Mouse (Mus musculus) adrenal gland, postnatal 10 days (tissue): Measurements from ENCODE around the gene Tmed8. TPM values are rescaled to one million over a fixed set of nuclear protein-coding genes. Genes with fewer than 3 reads are reported as not detected.
A peak's percentile ranks its signal among the peaks of the same experiment; 100 is the strongest.

Experiments used
- DNase-seq: peaks from one replicate; pipeline ENCODE4 v3.0.0; 2021; ENCODE audit warnings: mixed read lengths
- total RNA-seq, 2 experiments: library from RNA; stranded (reverse); gene quantifications; 2 replicates each; pipeline ENCODE4 v1.2.3; 2021

Gene Tmed8
- total RNA-seq, 2 experiments from 2014 or later: 17.5 to 19.3 TPM

GRCm38 (mm10) chr12:87160310-87160709, 39.9 kb downstream of the Tmed8 start:
- DNase-seq: no peak

GRCm38 (mm10) chr12:87158099-87158498, 42.2 kb downstream of the Tmed8 start:
- no peak for DNase-seq

DNA sequence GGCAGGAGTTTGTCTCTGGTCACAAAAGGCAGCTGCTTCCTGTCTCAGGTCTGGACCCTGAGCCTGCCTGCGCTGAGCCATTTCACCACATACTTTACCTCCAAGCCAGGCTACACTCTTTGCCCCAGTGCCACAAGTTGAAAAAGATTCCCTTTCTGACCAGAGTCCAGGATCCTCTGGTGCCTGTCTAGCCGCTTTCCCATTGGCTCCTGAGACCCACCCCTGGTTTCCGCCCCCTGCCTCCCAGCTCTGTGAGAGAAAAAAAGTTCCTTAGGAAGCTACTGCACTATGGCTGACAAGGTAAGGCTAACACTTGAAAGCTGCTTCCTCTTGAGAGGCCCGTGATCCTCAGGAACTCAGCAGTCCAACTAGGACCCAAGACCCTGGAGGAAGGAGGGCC, 42.9 kb downstream of the Tmed8 start:
- DNase-seq: peak; percentile 39

- peak; percentile 62 for DNase-seq
Observed at GRCm38 (mm10) chr12:87154448-87154847, 45.8 kb downstream of the Tmed8 start.

- no peak for DNase-seq
Observed at GRCm38 (mm10) chr12:87149471-87149870, 50.8 kb downstream of the Tmed8 start.

- DNase-seq: peak; percentile 41
Observed at GRCm38 (mm10) chr12:87148136-87148535, 52.1 kb downstream of the Tmed8 start.

- peak; percentile 93 for DNase-seq
Observed at GRCm38 (mm10) chr12:87147395-87148089, 52.7 kb downstream of the Tmed8 start, which contains the start of gene Pomt2. Gene Pomt2 (minus strand): TSS chr12:87147968.

- peak; percentile 91 for DNase-seq
Observed at GRCm38 (mm10) chr12:87146966-87147365, 53.3 kb downstream of the Tmed8 start, which contains the start of gene Gstz1. Gene Gstz1 (plus strand): TSS chr12:87147165.

GRCm38 (mm10) chr12:87142156-87142555, 58.1 kb downstream of the Tmed8 start:
- no peak for DNase-seq

DNA sequence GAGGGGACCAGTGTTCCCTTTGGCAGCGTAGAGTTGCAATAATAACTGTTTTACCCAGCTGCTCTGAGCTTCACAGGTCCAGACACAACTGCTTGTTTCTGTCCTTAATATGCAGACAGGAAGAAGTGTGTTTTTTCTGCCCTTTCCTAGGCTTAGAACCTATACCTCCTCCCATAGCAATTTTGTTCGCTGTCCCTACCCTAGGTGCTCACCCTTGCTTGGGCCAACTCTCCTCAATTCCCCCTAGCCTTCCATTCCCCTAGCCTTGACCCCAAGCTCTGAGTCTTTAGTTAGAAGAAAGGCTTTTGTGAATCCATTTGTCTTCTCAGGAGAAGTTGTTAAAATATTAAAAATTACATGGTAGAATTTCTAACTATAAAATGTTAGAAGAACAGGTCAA, 61.5 kb downstream of the Tmed8 start:
- no peak for DNase-seq

- no peak for DNase-seq
Observed at GRCm38 (mm10) chr12:87138342-87138701, 61.9 kb downstream of the Tmed8 start.

- DNase-seq: no peak
Observed at GRCm38 (mm10) chr12:87137439-87138341, 62.6 kb downstream of the Tmed8 start.

GRCm38 (mm10) chr12:87132784-87133183, 67.5 kb downstream of the Tmed8 start:
- no peak for DNase-seq

DNA sequence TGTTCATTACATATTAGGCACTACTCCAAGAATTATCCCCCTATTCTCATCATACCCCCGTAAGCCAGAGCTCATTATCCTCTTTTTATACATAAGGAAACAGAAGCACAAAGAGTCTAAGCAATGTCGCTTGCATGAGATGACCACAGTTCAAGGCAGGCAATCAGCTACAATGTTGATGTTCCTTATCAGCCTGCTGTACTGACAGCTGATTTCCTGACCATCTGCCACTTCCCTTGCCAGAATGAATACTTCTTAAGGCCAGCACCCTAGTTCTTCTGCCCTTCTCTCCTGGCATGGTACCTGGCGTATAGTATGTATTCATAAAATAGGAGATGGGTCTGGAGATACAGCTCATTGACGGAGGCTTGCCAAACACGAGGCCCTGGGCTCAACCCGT, 68.0 kb downstream of the Tmed8 start:
- no peak for DNase-seq

DNA sequence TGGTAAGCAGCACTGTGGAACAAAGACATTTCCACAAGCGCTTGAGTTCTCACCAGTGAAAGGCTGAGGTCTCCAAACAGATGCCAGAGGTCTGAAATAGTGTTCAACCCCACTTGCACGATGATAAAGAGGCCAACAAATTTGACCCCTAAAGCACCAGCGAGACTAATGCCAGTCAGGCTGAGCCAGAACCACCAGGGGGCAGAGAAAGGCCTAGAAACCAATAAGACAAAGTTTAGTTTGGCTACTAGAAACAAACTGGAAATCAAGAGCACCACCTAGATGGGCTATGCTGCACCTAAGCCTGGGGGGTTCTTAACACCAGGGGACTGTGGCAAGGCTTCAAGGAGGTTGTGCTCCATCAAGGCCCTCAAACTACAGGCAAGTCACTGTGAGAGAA, 68.6 kb downstream of the Tmed8 start:
- DNase-seq: peak; percentile 68

DNA sequence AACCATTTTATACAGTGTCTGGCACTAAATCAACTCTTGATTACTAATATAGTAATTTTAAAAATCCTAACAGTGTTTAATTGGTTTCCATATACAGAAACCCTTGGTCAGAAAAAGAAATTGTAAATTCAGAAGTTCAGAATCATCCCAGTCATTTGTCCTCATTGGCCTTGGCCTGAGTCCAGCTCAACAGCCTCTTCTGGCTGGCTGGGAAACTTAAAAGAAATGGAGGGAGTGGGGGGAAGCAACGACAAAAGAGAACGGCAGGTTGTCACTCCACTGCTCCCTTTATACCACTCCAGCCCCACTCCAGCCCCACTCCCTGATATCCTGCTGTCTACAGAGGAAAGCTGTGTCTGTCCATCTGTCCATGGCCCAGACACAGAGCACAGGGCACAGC, 69.1 kb downstream of the Tmed8 start:
- peak; percentile 51 for DNase-seq

GRCm38 (mm10) chr12:87130224-87130623, 70.0 kb downstream of the Tmed8 start:
- DNase-seq: no peak

DNA sequence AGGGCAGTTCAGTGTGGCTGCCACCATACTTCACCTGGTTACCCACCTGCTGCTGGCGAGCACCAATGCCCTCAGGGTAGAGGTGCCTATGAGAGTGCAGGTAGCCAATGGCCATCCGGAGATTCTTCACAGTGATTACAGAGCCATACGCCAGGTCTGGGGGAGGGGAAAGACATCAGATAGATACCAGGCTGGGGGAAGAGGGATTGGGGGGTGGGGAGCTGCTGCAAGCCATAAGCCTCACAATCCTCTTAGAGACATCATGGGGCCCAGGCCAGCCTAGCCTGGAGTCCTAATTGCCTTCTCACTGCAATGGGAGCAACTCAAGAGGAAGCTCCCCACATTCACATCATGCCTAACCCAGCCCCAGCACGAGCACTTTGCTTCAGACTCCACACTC, 73.0 kb downstream of the Tmed8 start:
- DNase-seq: no peak

DNA sequence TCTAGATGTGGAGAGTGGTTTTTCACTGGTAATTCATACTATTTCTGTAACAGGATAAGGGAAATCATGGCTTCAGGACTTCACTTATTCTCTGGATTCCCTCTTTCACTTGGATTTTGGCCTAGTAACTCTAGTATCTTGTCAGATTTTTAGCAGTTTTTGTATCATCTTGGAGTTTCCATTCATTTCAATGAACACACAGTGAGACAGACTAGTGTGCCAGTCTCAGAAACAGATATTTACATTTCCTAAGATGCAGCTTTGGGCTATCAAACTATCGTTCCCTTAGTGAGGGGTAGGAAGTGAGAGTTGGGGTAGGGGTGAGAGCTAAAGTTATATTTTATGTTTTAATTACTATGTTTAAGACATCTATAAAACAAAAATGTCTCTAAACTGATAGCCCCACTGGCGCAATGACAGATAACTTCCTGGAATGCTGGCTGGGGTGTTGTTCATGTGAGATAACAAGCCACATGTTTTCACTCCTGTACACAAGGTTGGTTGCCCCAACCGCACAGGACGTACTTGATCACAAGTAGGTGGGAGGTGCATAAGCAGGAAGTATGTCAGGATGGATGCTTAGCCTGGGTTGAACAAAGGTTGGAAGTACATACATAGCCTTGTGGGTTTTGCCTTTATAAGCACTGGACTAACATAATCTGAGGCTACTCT, 78.2 kb downstream of the Tmed8 start:
- DNase-seq: no peak
